Mouse (Mus musculus) left cerebral cortex, postnatal 14 days (tissue): Measurements from ENCODE around the gene Capn9. TPM values are rescaled to one million over a fixed set of nuclear protein-coding genes. Genes with fewer than 3 reads are reported as not detected.

Experiments used
- total RNA-seq, 2 experiments: library from RNA; stranded (reverse); gene quantifications; 2 replicates each; pipeline ENCODE4 v1.2.3; 2021

Gene Capn9
- total RNA-seq, 2 experiments from 2014 or later, result not detected

Other genes with a start within 250 kb of the Capn9 start
- gene Pgbd5, start 136.5 kb upstream of the Capn9 start, total RNA-seq, result 100 to 1,000 TPM; 162 to 176 TPM
- 10 to 100 TPM; 30.4 to 32.1 TPM for gene Cog2, start 55.3 kb upstream of the Capn9 start, total RNA-seq
- 10 to 100 TPM; 13.3 to 20.7 TPM for gene Agt, start 6.4 kb upstream of the Capn9 start, total RNA-seq
- 10 to 100 TPM; 50.4 to 60.0 TPM for gene 2310022B05Rik, start 87.3 kb downstream of the Capn9 start, total RNA-seq
- gene Ttc13, start 145.9 kb downstream of the Capn9 start, total RNA-seq, result 10 to 100 TPM; 50.6 TPM
- gene Arv1, start 146.0 kb downstream of the Capn9 start, total RNA-seq, result 10 to 100 TPM; 11.0 to 14.8 TPM
- under 1 TPM; 0.34 to 0.62 TPM for gene Fam89a, start 175.7 kb downstream of the Capn9 start, total RNA-seq
- gene Trim67, start 217.0 kb downstream of the Capn9 start, total RNA-seq, result 1 to 10 TPM; 5.1 to 5.8 TPM